Mouse (Mus musculus): Measurements from ENCODE around the gene Myb. TPM values are rescaled to one million over a fixed set of nuclear protein-coding genes. Genes with fewer than 3 reads are reported as not detected.
"Not testable (repeated sequence)": the region's sequence is repeated elsewhere in the genome, so short reads cannot be mapped to it uniquely, and the experiment has no call there.

Myb gene
- polyA plus RNA-seq, 1 experiment from 2014 or later = 0.15 TPM

- in situ Hi-C loops (cut with MboI; ENCODE audit: low pct_unique_long_range_greater_than_20kb) = loop anchor here (25.0 kb wide), 1 partner anchor 855 kb away; no protein-coding TSS in a partner anchor
- no peak for DNase-seq (ENCODE audit: low read depth, low spot score)
- POLR2A ChIA-PET = no interaction called here
- H3K27me3 ChIP-seq = peaks cover 21% of the 10 kb centered on the region
- TF ChIP-seq CTCF (IDR thresholded peaks at IDR 0.05) = no peak
- no peak for ATAC-seq
- CTCF ChIA-PET = interaction anchor here (1.9 kb wide), 1 partner anchor 11 kb away, joined by 5 read pairs; no protein-coding TSS in a partner anchor
Observed at GRCm38 (mm10) chr10:21156953-21157499, 3.8 kb downstream of the Myb start.

DNA sequence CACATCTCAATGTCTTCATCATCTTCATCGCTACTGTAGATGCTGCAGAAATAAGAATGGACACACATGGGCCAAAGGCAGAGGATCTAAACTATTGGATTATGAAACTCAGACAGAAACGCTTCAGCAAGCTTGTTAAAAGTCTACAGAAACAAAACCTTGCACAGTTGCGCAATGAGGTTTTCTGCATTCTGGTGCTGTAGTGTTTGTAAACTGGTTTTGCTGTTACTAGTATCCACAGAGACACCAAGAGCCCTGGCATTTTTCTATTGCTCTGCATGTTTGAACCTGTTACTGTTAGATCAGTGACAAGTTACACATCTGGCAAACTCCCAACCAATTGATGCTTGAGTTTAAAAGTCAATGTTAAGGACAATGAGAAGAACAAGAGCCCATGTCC lies 4.4 kb downstream of the Myb start:
- DNase-seq (ENCODE audit: low read depth, low spot score) = no peak
- ChIA-PET CTCF (interaction anchor here (1.9 kb wide), 1 partner anchor 12 kb away, joined by 5 read pairs; no protein-coding TSS in a partner anchor), POLR2A (interaction anchor here (0.9 kb wide), 1 partner anchor 33 kb away, joined by 3 read pairs; no protein-coding TSS in a partner anchor)
- in situ Hi-C loops (cut with MboI; ENCODE audit: low pct_unique_long_range_greater_than_20kb) = loop anchor here (25.0 kb wide), 1 partner anchor 856 kb away; no protein-coding TSS in a partner anchor
- no peak for ATAC-seq
- H3K27me3 ChIP-seq = peaks cover 15% of the 10 kb centered on the region
- TF ChIP-seq CTCF (IDR thresholded peaks at IDR 0.05) = no peak

- in situ Hi-C loops (cut with MboI; ENCODE audit: low pct_unique_long_range_greater_than_20kb) = loop anchor here (25.0 kb wide), 1 partner anchor 857 kb away; no protein-coding TSS in a partner anchor
- POLR2A ChIA-PET = no interaction called here
Observed at GRCm38 (mm10) chr10:21154927-21155326, 5.9 kb downstream of the Myb start.

GRCm38 (mm10) chr10:21153433-21153832 lies 7.4 kb downstream of the Myb start:
- no peak for TF ChIP-seq CTCF (IDR thresholded peaks at IDR 0.05)
- ChIA-PET POLR2A (no interaction called here), CTCF (no interaction called here)
- no peak for DNase-seq (ENCODE audit: low read depth, low spot score)
- no peak for ATAC-seq
- in situ Hi-C loops (cut with MboI; ENCODE audit: low pct_unique_long_range_greater_than_20kb) = loop anchor here (25.0 kb wide), 1 partner anchor 859 kb away; no protein-coding TSS in a partner anchor
- H3K27me3 ChIP-seq = peaks cover 3% of the 10 kb centered on the region

More at GRCm38 (mm10) chr10:21154927-21155326, 5.9 kb downstream of the Myb start:
- peaks cover 11% of the 10 kb centered on the region for H3K27me3 ChIP-seq
- no peak for TF ChIP-seq CTCF (IDR thresholded peaks at IDR 0.05)
- DNase-seq (ENCODE audit: low read depth, low spot score) = no peak
- CTCF ChIA-PET = interaction anchor here (1.2 to 1.4 kb wide), 2 partner anchors 9 to 20 kb away, joined by 3 to 4 read pairs; no protein-coding TSS in a partner anchor
- ATAC-seq = no peak

DNA sequence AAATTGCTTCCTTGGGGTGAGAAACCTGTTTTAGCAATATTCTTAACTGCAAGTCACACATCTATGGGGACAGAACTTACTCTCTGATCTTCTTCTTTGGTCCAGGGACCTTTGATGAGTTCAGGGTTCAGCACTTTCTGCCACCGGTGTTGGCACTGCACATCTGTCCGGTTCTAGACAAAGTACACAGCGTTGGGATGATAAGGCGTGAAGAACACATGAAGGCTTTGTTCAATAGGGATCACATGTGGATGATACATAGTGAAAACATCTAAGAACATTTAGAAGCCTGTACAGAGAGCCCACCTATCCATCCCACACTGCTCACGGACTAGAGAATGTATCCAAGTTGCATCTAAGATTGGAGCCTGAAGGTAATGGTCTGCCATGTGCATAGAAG lies 8.0 kb downstream of the Myb start:
- ChIA-PET CTCF (no interaction called here), POLR2A (no interaction called here)
- TF ChIP-seq CTCF (IDR thresholded peaks at IDR 0.05) = no peak
- DNase-seq (ENCODE audit: low read depth, low spot score) (no peak), ATAC-seq (no peak)
- H3K27me3 ChIP-seq = peaks cover 3% of the 10 kb centered on the region
- in situ Hi-C loops (cut with MboI; ENCODE audit: low pct_unique_long_range_greater_than_20kb) = loop anchor here (25.0 kb wide), 1 partner anchor 859 kb away; no protein-coding TSS in a partner anchor

DNA sequence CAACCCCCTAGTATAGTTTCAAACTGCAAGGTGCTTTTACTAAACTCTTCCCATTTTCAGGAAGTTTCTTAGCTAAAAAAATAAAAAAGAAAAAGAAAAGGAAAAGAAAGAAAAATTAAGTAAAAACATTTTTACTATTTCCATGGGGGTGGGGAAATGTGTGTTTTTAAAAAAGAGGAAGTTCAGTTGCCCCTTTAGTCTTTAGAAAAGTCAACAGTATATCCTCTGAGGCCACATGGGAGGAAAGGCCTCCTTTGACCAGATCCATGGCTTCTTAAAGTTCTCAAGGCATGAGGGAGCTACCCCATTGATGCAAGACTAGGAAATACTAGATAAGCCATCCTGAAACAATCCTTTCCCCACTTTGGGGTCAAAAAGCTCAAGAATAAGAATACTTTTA lies 9.5 kb downstream of the Myb start:
- no peaks in the 10 kb centered on the region for H3K27me3 ChIP-seq
- no peak for DNase-seq (ENCODE audit: low read depth, low spot score)
- ATAC-seq = no peak
- CTCF ChIA-PET = no interaction called here
- no peak for TF ChIP-seq CTCF (IDR thresholded peaks at IDR 0.05)
- in situ Hi-C loops (cut with MboI; ENCODE audit: low pct_unique_long_range_greater_than_20kb) = loop anchor here (25.0 kb wide), 1 partner anchor 861 kb away; no protein-coding TSS in a partner anchor
- POLR2A ChIA-PET = no interaction called here

DNA sequence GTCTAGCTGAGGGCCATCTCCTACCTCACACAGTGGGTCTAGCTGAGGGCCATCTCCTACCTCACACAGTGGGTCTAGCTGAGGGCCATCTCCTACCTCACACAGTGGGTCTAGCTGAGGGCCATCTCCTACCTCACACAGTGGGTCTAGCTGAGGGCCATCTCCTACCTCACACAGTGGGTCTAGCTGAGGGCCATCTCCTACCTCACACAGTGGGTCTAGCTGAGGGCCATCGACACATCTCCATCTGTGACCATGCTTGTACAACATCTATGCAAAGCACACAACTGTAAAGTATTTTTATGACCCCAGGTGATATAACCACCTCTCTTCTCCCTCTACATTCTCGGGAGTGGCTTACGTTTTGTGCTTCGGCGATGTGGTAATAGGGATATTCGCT lies 10.8 kb downstream of the Myb start:
- in situ Hi-C loops (cut with MboI; ENCODE audit: low pct_unique_long_range_greater_than_20kb) = loop anchor here (25.0 kb wide), 1 partner anchor 862 kb away; no protein-coding TSS in a partner anchor
- H3K27me3 ChIP-seq; DNase-seq (ENCODE audit: low read depth, low spot score); ATAC-seq; CTCF ChIA-PET; POLR2A ChIA-PET: not testable (repeated sequence)

DNA sequence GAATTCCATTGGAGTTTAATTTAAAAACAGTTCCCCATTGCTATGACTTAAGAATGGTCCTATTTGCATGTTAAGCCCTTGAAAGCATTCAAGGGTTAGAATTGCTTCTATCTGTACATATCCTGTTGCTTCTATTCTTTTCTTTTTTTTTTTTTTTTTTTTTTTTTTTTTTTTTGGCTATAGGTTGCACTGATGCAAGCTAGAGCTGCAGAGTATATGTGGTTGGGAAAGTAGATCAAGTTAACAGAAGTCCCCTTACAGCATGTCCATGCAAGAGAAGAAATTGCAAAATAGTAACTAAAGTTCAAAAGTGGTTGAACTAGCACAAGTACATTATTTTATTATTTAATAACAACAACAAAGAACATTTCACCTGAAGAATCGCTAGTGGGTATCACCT lies 14.1 kb downstream of the Myb start:
- in situ Hi-C loops (cut with MboI; ENCODE audit: low pct_unique_long_range_greater_than_20kb) = no loop called here
- no peaks in the 10 kb centered on the region for H3K27me3 ChIP-seq
- TF ChIP-seq CTCF (IDR thresholded peaks at IDR 0.05) = no peak
- ChIA-PET CTCF (no interaction called here), POLR2A (interaction anchor here (0.7 kb wide), 1 partner anchor 37 kb away, joined by 5 read pairs; no protein-coding TSS in a partner anchor)
- no peak for DNase-seq (ENCODE audit: low read depth, low spot score)
- no peak for ATAC-seq

- CTCF ChIA-PET = interaction anchor here (1.0 kb wide), 1 partner anchor 31 kb away, joined by 3 read pairs; no protein-coding TSS in a partner anchor
- H3K27me3 ChIP-seq = no peaks in the 10 kb centered on the region
- in situ Hi-C loops (cut with MboI; ENCODE audit: low pct_unique_long_range_greater_than_20kb) = no loop called here
- DNase-seq (ENCODE audit: low read depth, low spot score) = no peak
- POLR2A ChIA-PET = no interaction called here
- no peak for TF ChIP-seq CTCF (IDR thresholded peaks at IDR 0.05)
- no peak for ATAC-seq
Observed at GRCm38 (mm10) chr10:21146263-21146662, 14.5 kb downstream of the Myb start.

GRCm38 (mm10) chr10:21144627-21145504 lies 15.9 kb downstream of the Myb start:
- POLR2A ChIA-PET = no interaction called here
- in situ Hi-C loops (cut with MboI; ENCODE audit: low pct_unique_long_range_greater_than_20kb) = no loop called here
- peak; percentile 21 for ATAC-seq
- no peak for DNase-seq (ENCODE audit: low read depth, low spot score)
- H3K27me3 ChIP-seq = no peaks in the 10 kb centered on the region
- no peak for TF ChIP-seq CTCF (IDR thresholded peaks at IDR 0.05)
- CTCF ChIA-PET = interaction anchor here (0.8 to 1.0 kb wide), 2 partner anchors 32 to 85 kb away, joined by 3 read pairs; no protein-coding TSS in a partner anchor

Data from Patski (cell line).